Mouse (Mus musculus) stomach, postnatal 0 days (tissue): ENCODE results near the gene Yy1.

Source experiments
- CTCF ChIP-seq: IDR thresholded peaks from 2 replicates; pipeline ENCODE4 v1.5.1; 2016; ENCODE audit warnings: antibody characterized with exemption, low read depth, mild to moderate bottlenecking, moderate library complexity
- EP300 ChIP-seq: optimal IDR thresholded peaks from 2 replicates; pipeline ENCODE3; 2016; ENCODE audit warnings: antibody characterized with exemption

DNA sequence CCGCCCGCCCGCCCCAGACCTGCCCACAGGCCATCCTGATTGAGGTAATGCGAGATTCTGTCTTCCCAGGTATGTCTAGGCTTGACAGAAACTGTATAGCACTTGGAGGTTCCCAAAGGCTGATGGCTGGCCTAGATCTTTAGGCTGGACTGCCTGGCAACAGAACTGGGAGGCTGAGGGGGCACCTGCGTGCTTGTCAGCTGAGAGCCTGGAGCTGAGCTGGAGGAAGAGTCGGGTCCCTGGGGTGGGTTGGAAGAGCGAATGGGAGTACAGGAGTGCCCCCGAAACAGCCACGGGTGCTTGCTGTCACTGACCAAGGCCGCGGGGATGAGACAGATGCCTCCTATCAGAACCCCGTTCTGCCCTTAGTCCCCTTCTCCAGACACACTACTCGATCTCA is 34.1 kb upstream of the Yy1 start:
- TF ChIP-seq EP300 (no peak), CTCF (no peak)
